Mouse (Mus musculus) neural tube, embryonic 12.5 days (tissue): Measurements from ENCODE around the gene Aqp11. TPM values are rescaled to one million over a fixed set of nuclear protein-coding genes. Genes with fewer than 3 reads are reported as not detected.

Experiments used
- ATAC-seq: fragments of 200-750 bp; cut with Nextera tagmentation; 2 replicates; pipeline ENCODE4 v1.8.0; 2017; ENCODE audit warnings: low read depth, mild to moderate bottlenecking, moderate TSS enrichment, moderate library complexity; ENCODE audit not compliant: low FRiP score
- H3K27ac ChIP-seq: fragments of 300-500 bp; sonication (generic); 2 replicates; pipeline ENCODE4 v1.5.1; 2016
- H3K27me3 ChIP-seq: fragments of 300-500 bp; sonication (generic); replicated peaks from 2 replicates; pipeline ENCODE4 v1.6.1; 2016; ENCODE audit warnings: mild to moderate bottlenecking
- H3K36me3 ChIP-seq: fragments of 300-500 bp; sonication (generic); 2 replicates; pipeline ENCODE4 v1.6.1; 2016; ENCODE audit warnings: mild to moderate bottlenecking
- H3K4me1 ChIP-seq: fragments of 300-500 bp; sonication (generic); 2 replicates; pipeline ENCODE4 v1.6.1; 2016
- H3K4me2 ChIP-seq: fragments of 300-500 bp; sonication (generic); replicated peaks from 2 replicates; pipeline ENCODE4 v1.6.1; 2016; ENCODE audit warnings: mild to moderate bottlenecking
- H3K4me3 ChIP-seq: fragments of 300-500 bp; sonication (generic); 2 replicates; pipeline ENCODE4 v1.5.1; 2016
- H3K9ac ChIP-seq: fragments of 300-500 bp; sonication (generic); 2 replicates; pipeline ENCODE4 v1.6.1; 2016; ENCODE audit warnings: mild to moderate bottlenecking
- H3K9me3 ChIP-seq: fragments of 300-500 bp; sonication (generic); 2 replicates; pipeline ENCODE4 v1.6.1; 2016; ENCODE audit warnings: mild to moderate bottlenecking
- WGBS: fragments of 180-500 bp; shearing (Covaris S2); methylation state at CpG from one replicate; pipeline ENCODE4 v1.1.7; 2016; 5-methylcytosine and 5-hydroxymethylcytosine counted together
- polyA plus RNA-seq: library from polyadenylated mRNA; unstranded; fragments of >200 nt; fragmentation: Nextera tagmentation; extraction: Ambion mirVana; gene quantifications from 2 replicates; pipeline ENCODE4 v1.2.1, GENCODE M21; 2016

Gene Aqp11
- polyA plus RNA-seq, 1 experiment from 2014 or later = 7.3 TPM

DNA sequence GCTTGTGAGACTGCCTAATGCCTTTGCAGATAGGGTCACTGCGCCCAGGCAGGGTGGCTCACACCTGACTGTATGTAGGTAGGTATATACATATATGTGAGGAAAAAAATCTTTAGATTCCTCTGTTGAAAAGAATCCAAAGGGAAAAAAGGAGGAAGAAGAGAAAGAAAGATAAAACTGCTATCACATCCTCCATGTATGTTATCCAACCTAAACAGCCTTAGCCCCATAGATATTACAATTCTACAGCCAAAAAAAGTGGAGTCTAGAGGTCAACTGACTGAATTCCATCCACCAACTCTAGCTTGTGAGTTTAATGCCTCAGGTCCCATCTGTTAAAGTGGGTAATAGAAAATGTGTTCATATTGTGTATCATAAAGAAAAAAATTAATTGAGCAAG, 42.6 kb downstream of the Aqp11 start:
- Histone ChIP-seq H3K9ac (no peak overlapping the region), H3K4me2 (peak overlapping the region; percentile 87)
- 98% methylated on average over 1 of the region's 1 CpGs for WGBS

DNA sequence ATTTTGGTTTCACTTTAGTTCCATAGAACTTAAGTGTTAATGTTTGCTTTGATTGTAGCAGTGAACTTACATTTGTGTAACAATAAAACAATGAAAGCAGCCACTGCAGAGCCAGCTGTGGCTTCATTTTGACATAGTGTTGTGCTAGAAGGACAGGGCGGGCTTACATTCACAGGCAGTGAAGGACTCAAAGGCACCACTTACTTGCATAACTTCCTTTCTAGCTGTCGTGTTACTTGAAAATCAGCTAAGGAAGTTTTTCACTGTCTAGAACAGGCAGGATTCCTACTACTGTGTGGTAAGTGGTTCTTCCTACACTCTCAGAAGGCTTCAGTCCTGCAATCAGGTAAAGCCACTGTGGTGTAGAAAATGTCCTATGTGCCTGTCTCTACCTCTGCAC, 50.3 kb downstream of the Aqp11 start:
- H3K4me1 ChIP-seq = no peaks in the 10 kb centered on the region
- H3K27me3 ChIP-seq = no peaks in the 10 kb centered on the region
- WGBS = 93% methylated on average over 2 of the region's 2 CpGs

More for the DNA sequence above, 42.6 kb downstream of the Aqp11 start:
- no peak overlapping the region for H3K4me3 ChIP-seq
- H3K27me3 ChIP-seq = no peaks in the 10 kb centered on the region
- H3K9me3 ChIP-seq = no peaks in the 10 kb centered on the region
- peaks cover 10% of the 10 kb centered on the region for H3K36me3 ChIP-seq
- no peak overlapping the region for H3K27ac ChIP-seq
- peaks cover 6% of the 10 kb centered on the region for H3K4me1 ChIP-seq
- ATAC-seq = no peak

GRCm38 (mm10) chr7:97679239-97679638, 58.9 kb downstream of the Aqp11 start:
- no peak overlapping the region for H3K4me3 ChIP-seq
- 25% methylated on average over 1 of the region's 1 CpGs for WGBS
- no peak overlapping the region for H3K9ac ChIP-seq
- no peaks in the 10 kb centered on the region for H3K27me3 ChIP-seq
- H3K27ac ChIP-seq = no peak overlapping the region
- no peaks in the 10 kb centered on the region for H3K9me3 ChIP-seq
- H3K4me2 ChIP-seq = no peak overlapping the region
- H3K36me3 ChIP-seq = peaks cover 51% of the 10 kb centered on the region
- ATAC-seq = no peak
- H3K4me1 ChIP-seq = no peaks in the 10 kb centered on the region

More for the DNA sequence above, 50.3 kb downstream of the Aqp11 start:
- H3K4me2 ChIP-seq = no peak overlapping the region
- H3K27ac ChIP-seq = no peak overlapping the region
- ATAC-seq = no peak
- H3K4me3 ChIP-seq = no peak overlapping the region
- no peak overlapping the region for H3K9ac ChIP-seq
- no peaks in the 10 kb centered on the region for H3K9me3 ChIP-seq
- peaks cover 31% of the 10 kb centered on the region for H3K36me3 ChIP-seq

Other genes with a start within 250 kb of the Aqp11 start
- 36.5 and 39.8 TPM in 2 replicates for gene Aamdc, start 158.8 kb downstream of the Aqp11 start, polyA plus RNA-seq
- gene Rsf1, start 158.4 kb downstream of the Aqp11 start, polyA plus RNA-seq = 27.9 and 29.2 TPM in 2 replicates
- 215 and 225 TPM in 2 replicates for gene Clns1a, start 41.7 kb downstream of the Aqp11 start, polyA plus RNA-seq
- gene Pak1, start 50.3 kb upstream of the Aqp11 start, polyA plus RNA-seq = 97.7 and 105 TPM in 2 replicates
- gene Gdpd4, start 181.7 kb upstream of the Aqp11 start, polyA plus RNA-seq = 0.06 and 0.13 TPM in 2 replicates